Mouse (Mus musculus) small intestine, adult 2 months (tissue): ENCODE results near the gene Ccdc157. TPM values are rescaled to one million over a fixed set of nuclear protein-coding genes. Genes with fewer than 3 reads are reported as not detected.
"Not testable (repeated sequence)": the region's sequence is repeated elsewhere in the genome, so short reads cannot be mapped to it uniquely, and the experiment has no call there.

Experiments used
- H3K27ac ChIP-seq: fragments of 200-500 bp; 2 replicates; pipeline ENCODE4 v1.5.1; 2012; ENCODE audit warnings: low read depth, low read length, control low read depth, inconsistent platforms; ENCODE audit not compliant: insufficient read depth
- H3K27me3 ChIP-seq: fragments of 200-500 bp; 2 replicates; pipeline ENCODE4 v1.6.1; 2012; ENCODE audit warnings: mild to moderate bottlenecking, moderate library complexity, low read length, inconsistent platforms; ENCODE audit not compliant: control insufficient read depth, insufficient read depth
- H3K36me3 ChIP-seq: fragments of 200-500 bp; 2 replicates; pipeline ENCODE4 v1.6.1; 2012; ENCODE audit warnings: mild to moderate bottlenecking, low read length, control low read depth, inconsistent platforms; ENCODE audit not compliant: control insufficient read depth, insufficient read depth
- H3K4me1 ChIP-seq: fragments of 200-500 bp; 2 replicates; pipeline ENCODE4 v1.6.1; 2012; ENCODE audit warnings: low read length, inconsistent platforms, mixed read lengths; ENCODE audit not compliant: control insufficient read depth, insufficient read depth, insufficient read length
- H3K4me3 ChIP-seq: fragments of 200-500 bp; 2 replicates; pipeline ENCODE4 v1.5.1; 2012; ENCODE audit warnings: low read depth, mild to moderate bottlenecking, control low read depth, inconsistent platforms, low read length, moderate library complexity
- CTCF ChIP-seq: fragments of 200-500 bp; IDR thresholded peaks from 2 replicates; pipeline ENCODE4 v1.5.1; 2012; ENCODE audit warnings: low read depth, mild to moderate bottlenecking, control low read depth, inconsistent platforms, low read length, moderate library complexity, mixed read lengths; ENCODE audit not compliant: insufficient replicate concordance, insufficient read length; ENCODE audit errors: extremely low read depth
- POLR2A ChIP-seq: fragments of 200-500 bp; IDR thresholded peaks from 2 replicates; pipeline ENCODE4 v1.6.1; 2012; ENCODE audit warnings: low read depth, mild to moderate bottlenecking, control low read depth, inconsistent platforms, low read length, moderate library complexity
- WGBS: fragments of 180-500 bp; shearing (Covaris S2); methylation state at CpG from one replicate; pipeline ENCODE4 v1.1.7; 2018; 5-methylcytosine and 5-hydroxymethylcytosine counted together
- polyA plus RNA-seq: library from polyadenylated mRNA; depleted of rRNA; stranded (reverse); fragments of >200 nt; gene quantifications from 2 replicates; pipeline ENCODE4 v1.2.3, GENCODE M21; 2012

The Ccdc157 gene
- polyA plus RNA-seq, 1 experiment = 2.1 TPM

DNA sequence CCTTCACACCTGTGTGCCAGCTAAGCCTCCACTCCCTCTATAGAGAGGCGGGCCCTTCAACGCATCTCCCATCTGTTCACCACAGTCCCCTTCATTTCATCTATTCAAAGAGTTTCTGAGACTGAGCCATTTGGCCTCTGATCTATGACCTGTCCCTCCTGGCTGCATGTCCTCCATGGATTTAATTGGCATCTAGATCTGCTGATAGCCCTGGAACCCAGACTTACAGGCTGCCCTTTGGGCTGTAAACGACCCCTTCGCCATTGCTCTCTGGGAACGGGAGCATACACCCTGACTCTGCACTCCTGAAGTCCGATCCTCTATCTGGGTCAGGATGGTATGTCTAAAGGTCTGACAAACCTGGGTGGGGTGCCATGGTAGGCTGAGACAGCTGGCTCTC, 47.2 kb downstream of the Ccdc157 start:
- H3K27ac ChIP-seq = peak overlapping the region; percentile 44
- H3K4me3 ChIP-seq = no peak overlapping the region
- no peak for TF ChIP-seq POLR2A
- TF ChIP-seq CTCF = no peak
- H3K36me3 ChIP-seq = peaks cover 18% of the 10 kb centered on the region
- peaks cover 31% of the 10 kb centered on the region for H3K4me1 ChIP-seq
- WGBS = 51% methylated on average over 6 of the region's 6 CpGs
- no peaks in the 10 kb centered on the region for H3K27me3 ChIP-seq

DNA sequence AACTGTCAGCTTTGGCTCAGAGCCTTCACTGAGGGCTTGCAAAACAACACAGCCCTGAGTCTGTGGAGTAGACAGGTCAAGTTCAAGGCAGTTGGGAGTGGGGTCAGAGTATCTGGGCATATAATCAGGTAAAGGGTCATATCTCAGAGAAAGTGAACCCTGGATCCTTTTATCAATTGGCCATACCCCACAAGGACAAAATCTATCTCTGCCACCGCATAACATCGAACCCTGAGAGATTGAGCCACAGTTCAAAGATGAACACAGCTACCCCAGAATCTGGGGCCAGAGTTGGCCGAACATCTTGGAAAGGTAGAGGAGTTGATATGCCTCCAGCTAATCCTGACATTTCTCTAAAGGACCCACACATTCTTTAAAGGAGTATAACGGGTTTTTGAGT, 48.1 kb downstream of the Ccdc157 start:
- WGBS = 59% methylated on average over 4 of the region's 4 CpGs
- no peaks in the 10 kb centered on the region for H3K27me3 ChIP-seq
- no peak for TF ChIP-seq CTCF
- H3K27ac ChIP-seq = peak overlapping the region; percentile 44
- H3K36me3 ChIP-seq = peaks cover 21% of the 10 kb centered on the region
- H3K4me3 ChIP-seq = no peak overlapping the region
- peaks cover 31% of the 10 kb centered on the region for H3K4me1 ChIP-seq

DNA sequence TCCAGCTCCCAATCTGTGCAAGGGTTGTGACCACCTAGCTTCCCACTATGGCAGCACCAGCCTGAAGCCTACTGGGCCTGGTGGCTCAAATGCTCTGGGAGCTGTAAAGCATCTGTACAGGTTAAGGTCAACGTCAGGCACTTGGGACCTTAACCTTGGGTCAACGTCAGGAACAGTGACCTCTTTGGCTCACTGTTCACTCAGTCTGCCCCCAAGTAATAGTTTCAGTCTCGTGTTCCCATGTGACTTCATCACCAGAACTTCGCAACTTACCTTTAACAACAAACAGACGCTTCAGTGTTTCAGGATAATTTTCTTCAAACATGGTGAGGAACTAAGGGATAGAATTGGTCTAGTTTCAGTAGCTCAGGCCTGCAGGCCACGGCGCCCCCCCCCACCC, 51.4 kb downstream of the Ccdc157 start:
- Histone ChIP-seq H3K27me3 (no peaks in the 10 kb centered on the region), H3K4me3 (no peak overlapping the region), H3K4me1 (peaks cover 21% of the 10 kb centered on the region; the same call in 1 of the 2 replicates), H3K36me3 (peaks cover 28% of the 10 kb centered on the region), H3K27ac (no peak overlapping the region)
- TF ChIP-seq CTCF (no peak), POLR2A (no peak)
- WGBS = 85% methylated on average over 7 of the region's 7 CpGs

DNA sequence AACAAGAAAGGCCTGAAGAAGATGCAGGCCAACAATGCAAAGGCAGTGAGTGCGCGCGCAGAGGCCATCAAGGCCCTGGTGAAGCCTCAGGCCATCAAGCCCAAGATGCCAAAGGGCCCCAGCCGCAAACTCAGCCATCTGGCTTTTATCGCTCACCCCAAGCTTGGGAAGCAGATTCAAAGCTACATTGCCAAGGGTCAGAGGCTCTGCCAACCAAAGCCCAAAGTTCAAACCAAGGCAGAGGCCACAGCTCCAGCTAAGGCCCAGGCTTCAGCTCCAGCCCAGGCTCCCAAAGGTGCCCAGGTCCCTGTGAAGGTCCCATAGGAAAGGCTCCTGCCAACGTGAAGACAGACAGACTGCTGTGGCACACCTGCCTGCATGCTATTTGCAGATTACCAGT, 52.2 kb downstream of the Ccdc157 start:
- not testable (repeated sequence) for H3K27me3 ChIP-seq, H3K27ac ChIP-seq, H3K4me3 ChIP-seq
- H3K36me3 ChIP-seq = peaks cover 35% of the 10 kb centered on the region
- peaks cover 17% of the 10 kb centered on the region; the same call in 1 of the 2 replicates for H3K4me1 ChIP-seq
- 84% methylated on average over 6 of the region's 6 CpGs for WGBS

DNA sequence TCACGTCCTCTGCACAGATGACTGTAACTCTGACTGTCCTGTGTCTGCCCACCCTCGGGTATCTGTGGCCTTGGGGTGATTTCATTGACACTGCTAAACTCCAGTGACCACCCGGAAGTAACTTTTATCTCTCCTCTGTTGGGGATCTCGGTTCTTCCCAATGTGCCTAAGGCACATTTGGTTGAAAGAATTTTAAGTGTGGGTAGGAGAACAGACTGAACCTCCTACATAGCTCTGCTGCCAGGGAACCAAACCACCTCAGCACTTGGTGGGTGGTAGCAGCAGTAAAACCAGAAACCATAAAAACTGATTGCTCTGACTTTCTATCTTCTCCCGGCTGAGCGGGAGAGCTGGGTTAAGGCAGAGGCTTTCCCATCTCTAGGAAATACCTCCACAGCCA, 54.6 kb downstream of the Ccdc157 start:
- Histone ChIP-seq H3K27me3 (no peaks in the 10 kb centered on the region), H3K4me1 (no peaks in the 10 kb centered on the region; the same call in 1 of the 2 replicates), H3K27ac (no peak overlapping the region), H3K4me3 (no peak overlapping the region), H3K36me3 (peaks cover 36% of the 10 kb centered on the region)
- TF ChIP-seq CTCF = no peak
- TF ChIP-seq POLR2A = no peak
- 59% methylated on average over 6 of the region's 6 CpGs for WGBS

DNA sequence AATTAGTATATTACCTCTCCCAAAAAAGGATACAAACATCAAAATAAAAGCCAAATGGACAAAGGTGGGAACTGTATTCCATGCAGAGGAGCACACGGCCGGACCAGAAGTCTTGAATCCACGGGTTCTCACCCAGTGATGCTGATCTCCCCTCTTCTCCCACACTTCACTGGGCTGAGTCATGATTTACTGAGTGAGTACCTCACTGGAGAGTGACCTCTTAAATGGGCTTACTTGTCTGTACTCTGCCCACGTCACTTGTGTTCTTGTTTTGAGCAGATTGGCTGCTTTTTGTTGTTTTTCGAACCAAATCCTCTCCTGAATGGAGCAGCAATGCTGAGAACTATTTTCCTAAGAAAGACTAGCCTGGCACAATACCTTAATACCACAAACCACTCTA, 55.1 kb downstream of the Ccdc157 start:
- H3K27ac ChIP-seq = no peak overlapping the region
- TF ChIP-seq CTCF (no peak), POLR2A (no peak)
- H3K36me3 ChIP-seq = peaks cover 31% of the 10 kb centered on the region
- no peaks in the 10 kb centered on the region; the same call in 1 of the 2 replicates for H3K4me1 ChIP-seq
- no peaks in the 10 kb centered on the region for H3K27me3 ChIP-seq
- H3K4me3 ChIP-seq = no peak overlapping the region
- 92% methylated on average over 5 of the region's 5 CpGs for WGBS

DNA sequence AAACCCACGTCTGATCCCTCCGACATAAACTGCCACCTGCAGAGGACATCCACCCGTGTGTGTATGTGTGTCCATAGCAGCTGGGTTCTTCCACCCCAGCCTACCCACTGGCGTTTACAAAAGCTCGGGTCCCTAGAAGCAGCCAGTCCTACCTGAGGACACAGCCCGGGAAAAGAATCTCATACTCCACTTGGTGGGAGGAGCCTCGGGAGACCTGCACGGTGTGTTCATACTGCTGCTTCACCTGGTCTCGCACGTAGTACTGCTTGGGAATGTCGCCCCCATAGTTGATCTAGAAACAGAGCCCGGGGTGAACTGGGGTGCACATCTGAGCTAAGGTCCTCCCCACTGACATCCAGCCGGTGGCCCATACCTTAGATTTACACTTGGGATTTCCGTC, 56.6 kb downstream of the Ccdc157 start:
- no peaks in the 10 kb centered on the region for H3K27me3 ChIP-seq
- H3K27ac ChIP-seq = no peak overlapping the region
- no peak overlapping the region for H3K4me3 ChIP-seq
- WGBS = 81% methylated on average over 14 of the region's 14 CpGs
- peaks cover 22% of the 10 kb centered on the region for H3K36me3 ChIP-seq
- no peak for TF ChIP-seq CTCF
- TF ChIP-seq POLR2A = no peak
- no peaks in the 10 kb centered on the region; the same call in 1 of the 2 replicates for H3K4me1 ChIP-seq

DNA sequence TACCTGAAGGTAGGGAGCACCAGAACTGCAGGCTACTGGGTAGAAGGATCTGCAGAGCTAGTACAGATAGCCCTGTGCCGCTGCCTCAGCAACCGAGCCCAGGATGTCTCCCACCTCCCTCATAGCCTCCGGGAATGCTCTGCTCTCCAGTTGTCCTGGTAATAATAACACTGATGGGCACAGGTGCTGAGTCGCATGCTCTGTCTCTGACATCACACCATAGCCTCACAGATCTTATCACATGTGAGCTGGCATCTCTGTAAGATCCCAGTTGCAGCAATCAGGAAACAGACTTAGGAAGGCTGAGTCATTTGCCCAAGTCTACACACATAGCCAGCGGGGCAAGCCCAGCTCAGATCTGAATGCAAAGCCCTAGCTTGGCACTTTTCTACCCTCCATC, 58.2 kb downstream of the Ccdc157 start:
- H3K4me1 ChIP-seq = peaks cover 5% of the 10 kb centered on the region
- no peak for TF ChIP-seq CTCF
- TF ChIP-seq POLR2A = no peak
- H3K4me3 ChIP-seq = no peak overlapping the region
- no peak overlapping the region for H3K27ac ChIP-seq
- peaks cover 16% of the 10 kb centered on the region for H3K36me3 ChIP-seq
- 77% methylated on average over 5 of the region's 5 CpGs for WGBS
- H3K27me3 ChIP-seq = no peaks in the 10 kb centered on the region
